Mouse (Mus musculus): ENCODE data around the gene Surf2.
A peak's percentile ranks its signal among the peaks of the same experiment; 100 is the strongest.

The Surf2 gene

GRCm38 (mm10) chr2:26936425-26936824, 20.3 kb downstream of the Surf2 start:
- no peak for TF ChIP-seq GATA4 (IDR thresholded peaks at IDR 0.05; ENCODE audit: insufficient replicate concordance, low read length)

- TF ChIP-seq GATA4 (IDR thresholded peaks at IDR 0.05; ENCODE audit: insufficient replicate concordance, low read length), result no peak
Measured at GRCm38 (mm10) chr2:26941539-26941938, 25.4 kb downstream of the Surf2 start.

DNA sequence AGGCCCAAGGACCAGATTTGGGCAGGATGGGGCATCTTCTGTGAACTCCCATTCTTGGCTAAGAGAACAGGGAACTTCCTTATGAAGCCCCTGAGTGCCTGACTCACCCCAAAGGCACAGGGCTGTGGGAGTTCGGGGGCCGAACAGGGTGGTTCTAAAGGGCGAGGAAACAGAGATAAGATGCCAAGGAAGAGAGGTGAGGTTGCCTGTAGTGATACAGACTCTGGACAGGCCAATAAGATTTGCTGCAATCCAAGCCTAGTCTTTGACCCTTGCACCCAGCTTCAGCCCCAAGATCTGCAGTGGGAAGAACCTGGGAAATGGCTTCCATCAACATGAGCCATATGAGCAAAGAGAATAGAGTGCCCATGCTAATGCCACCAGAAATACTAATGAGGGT, 27.1 kb downstream of the Surf2 start:
- no peak for TF ChIP-seq GATA4 (IDR thresholded peaks at IDR 0.05; ENCODE audit: insufficient replicate concordance, low read length)

- no peak for TF ChIP-seq GATA4 (IDR thresholded peaks at IDR 0.05; ENCODE audit: insufficient replicate concordance, low read length)
Measured at GRCm38 (mm10) chr2:26950411-26950810, 34.2 kb downstream of the Surf2 start.

- no peak for TF ChIP-seq GATA4 (IDR thresholded peaks at IDR 0.05; ENCODE audit: insufficient replicate concordance, low read length)
Measured at GRCm38 (mm10) chr2:26951346-26951905, 35.3 kb downstream of the Surf2 start.

DNA sequence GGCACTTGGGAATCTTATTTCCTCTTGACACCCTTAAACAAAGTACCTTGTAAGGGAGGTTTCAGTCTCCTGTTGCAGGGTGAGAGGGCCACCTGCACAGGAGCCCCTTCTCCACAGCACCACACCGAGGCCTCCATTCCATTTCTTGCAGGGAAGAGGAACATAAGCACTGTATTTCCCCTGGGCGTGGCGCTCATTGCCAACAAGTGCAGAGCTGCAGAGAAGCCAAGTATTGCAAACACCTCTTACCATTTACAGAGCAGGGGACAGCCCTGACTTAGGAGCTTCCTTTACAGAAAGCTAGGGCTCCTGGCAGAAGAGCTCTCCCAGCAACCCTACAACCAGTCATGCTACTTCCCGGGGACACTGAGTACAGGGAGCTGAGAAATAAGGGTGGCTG, 36.0 kb downstream of the Surf2 start:
- no peak for TF ChIP-seq GATA4 (IDR thresholded peaks at IDR 0.05; ENCODE audit: insufficient replicate concordance, low read length)

- TF ChIP-seq GATA4 (IDR thresholded peaks at IDR 0.05; ENCODE audit: insufficient replicate concordance, low read length), result no peak
Measured at GRCm38 (mm10) chr2:26952866-26953265, 36.7 kb downstream of the Surf2 start.

GRCm38 (mm10) chr2:26954735-26955395, 38.7 kb downstream of the Surf2 start:
- no peak for TF ChIP-seq GATA4 (IDR thresholded peaks at IDR 0.05; ENCODE audit: insufficient replicate concordance, low read length)

GRCm38 (mm10) chr2:26956811-26957487, 40.8 kb downstream of the Surf2 start:
- TF ChIP-seq GATA4 (IDR thresholded peaks at IDR 0.05; ENCODE audit: insufficient replicate concordance, low read length), result no peak

- TF ChIP-seq GATA4 (IDR thresholded peaks at IDR 0.05; ENCODE audit: insufficient replicate concordance, low read length), result no peak
Measured at GRCm38 (mm10) chr2:26957488-26957859, 41.3 kb downstream of the Surf2 start.

DNA sequence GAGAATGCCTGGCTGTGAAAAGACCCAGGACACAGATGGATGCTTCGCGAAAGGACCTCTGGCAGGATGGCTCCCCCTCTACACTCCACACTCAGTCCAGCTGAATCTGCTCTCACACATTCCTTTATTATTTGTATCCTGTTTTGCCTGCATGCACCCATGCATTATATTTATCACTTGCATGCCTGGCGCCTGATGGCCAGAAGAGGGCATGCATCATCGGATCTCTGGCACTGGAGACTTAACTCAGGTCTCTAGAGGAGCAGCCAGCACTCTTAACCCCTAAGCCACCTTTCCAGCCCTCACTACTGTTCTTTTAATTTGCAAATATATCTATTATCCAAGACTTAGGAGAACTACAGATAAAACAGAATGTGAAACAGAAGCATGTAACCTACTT, 44.6 kb downstream of the Surf2 start:
- TF ChIP-seq GATA4 (IDR thresholded peaks at IDR 0.05; ENCODE audit: insufficient replicate concordance, low read length), result no peak

DNA sequence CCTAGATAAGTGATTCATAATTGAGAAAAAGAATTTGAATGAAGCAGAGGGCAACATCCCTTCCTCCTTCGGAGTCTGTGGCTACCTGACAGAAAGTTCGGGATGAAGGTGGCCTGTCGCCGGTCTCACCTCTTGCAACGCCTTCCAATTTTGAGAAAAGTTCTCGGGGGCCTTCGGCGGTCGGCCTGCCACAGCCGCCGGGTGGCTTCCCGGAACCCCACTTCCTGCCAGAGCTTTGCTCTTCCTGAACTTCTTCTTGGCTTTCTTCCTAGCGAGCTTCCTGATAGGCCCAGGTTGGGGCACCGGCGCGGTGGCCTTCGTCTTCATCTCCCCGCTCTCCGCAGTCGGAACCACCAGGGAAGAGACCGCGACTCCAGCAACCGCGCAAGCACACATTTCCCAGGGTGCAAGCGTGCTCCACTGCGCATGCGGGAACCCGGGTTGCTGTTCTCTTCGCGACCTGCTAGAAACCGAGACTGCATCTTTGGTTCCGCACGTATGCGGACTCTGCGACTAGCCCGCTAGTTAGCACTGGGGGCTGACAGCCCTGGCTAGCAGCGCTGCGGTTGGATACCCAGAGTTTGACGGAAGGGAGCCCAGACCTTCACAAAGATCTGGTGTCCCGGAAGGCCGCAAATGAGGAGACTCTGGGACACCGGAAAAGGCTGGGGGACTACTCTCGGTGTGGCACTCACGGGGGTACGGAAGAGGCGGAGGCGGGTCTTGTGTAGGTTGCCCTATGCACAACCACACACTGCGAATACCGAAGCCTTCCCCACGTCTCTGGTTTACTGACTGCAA, 48.0 kb downstream of the Surf2 start, which contains the start of gene Rexo4:
Gene Rexo4 (minus strand): TSS at position 464 of the 801 bp plus-strand sequence.
- TF ChIP-seq GATA4 (IDR thresholded peaks at IDR 0.05; ENCODE audit: insufficient replicate concordance, low read length), result peak; percentile 6; the same call in 1 of the 2 replicates

DNA sequence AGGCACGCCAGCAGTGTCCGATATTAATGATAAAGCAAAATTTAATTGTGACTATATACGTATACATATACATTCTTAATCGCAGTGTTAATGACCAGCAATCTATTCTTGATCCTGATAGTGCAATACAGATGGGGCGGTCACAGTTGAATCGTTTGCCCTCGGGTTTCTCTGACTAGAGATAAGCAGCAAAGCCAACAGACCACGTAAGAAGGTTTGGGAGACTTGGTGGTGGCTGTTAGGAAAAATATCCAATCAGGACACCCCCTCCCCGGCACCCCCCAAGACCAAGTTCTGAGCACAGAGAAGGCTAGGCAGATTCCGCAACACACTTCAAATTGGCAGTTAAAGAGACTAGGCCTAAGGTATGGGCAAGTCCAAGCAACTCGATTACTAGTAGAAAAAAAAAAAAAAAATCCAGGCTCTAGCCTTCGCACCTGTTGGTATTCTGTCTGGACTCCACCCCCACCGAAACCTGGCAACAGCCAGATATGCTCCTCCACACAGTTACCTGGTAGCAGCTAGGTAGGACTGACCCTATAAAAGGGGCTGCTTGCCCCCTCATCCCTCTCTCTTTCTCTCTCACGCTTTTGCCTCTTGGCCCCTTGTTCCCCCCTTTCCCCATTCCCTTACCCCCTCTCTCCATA, 48.7 kb downstream of the Surf2 start:
- TF ChIP-seq GATA4 (IDR thresholded peaks at IDR 0.05; ENCODE audit: insufficient replicate concordance, low read length), result no peak

DNA sequence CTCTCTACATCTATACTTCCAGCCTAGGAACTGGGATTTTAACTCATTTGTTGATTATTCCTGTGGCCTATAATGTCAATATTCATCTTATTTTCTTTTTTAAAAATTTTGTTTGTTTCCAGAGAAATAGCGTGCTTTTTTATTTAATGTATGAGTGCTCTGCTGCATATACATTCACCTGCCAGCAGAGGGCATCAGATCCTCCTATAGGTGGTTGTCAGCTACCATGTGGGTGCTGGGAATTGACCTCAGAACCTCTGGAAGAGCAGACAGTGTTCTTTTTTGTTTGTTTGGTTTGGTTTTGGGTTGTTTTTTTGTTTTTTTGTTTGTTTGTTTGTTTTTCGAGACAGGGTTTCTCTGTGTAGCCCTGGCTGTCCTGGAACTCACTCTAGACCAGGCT, 51.1 kb downstream of the Surf2 start:
- no peak for TF ChIP-seq GATA4 (IDR thresholded peaks at IDR 0.05; ENCODE audit: insufficient replicate concordance, low read length)
